Mouse (Mus musculus): ENCODE measurements around the gene Krt23. TPM values are rescaled to one million over a fixed set of nuclear protein-coding genes. Genes with fewer than 3 reads are reported as not detected.

Gene Krt23
- 0.35 TPM for polyA plus RNA-seq (2014; fragmentation: Illumina TruSeq; extraction: RNeasy Lipid Tissue Mini Kit (QIAGEN cat#74804); ENCODE audit: low read depth, low replicate concordance)

DNA sequence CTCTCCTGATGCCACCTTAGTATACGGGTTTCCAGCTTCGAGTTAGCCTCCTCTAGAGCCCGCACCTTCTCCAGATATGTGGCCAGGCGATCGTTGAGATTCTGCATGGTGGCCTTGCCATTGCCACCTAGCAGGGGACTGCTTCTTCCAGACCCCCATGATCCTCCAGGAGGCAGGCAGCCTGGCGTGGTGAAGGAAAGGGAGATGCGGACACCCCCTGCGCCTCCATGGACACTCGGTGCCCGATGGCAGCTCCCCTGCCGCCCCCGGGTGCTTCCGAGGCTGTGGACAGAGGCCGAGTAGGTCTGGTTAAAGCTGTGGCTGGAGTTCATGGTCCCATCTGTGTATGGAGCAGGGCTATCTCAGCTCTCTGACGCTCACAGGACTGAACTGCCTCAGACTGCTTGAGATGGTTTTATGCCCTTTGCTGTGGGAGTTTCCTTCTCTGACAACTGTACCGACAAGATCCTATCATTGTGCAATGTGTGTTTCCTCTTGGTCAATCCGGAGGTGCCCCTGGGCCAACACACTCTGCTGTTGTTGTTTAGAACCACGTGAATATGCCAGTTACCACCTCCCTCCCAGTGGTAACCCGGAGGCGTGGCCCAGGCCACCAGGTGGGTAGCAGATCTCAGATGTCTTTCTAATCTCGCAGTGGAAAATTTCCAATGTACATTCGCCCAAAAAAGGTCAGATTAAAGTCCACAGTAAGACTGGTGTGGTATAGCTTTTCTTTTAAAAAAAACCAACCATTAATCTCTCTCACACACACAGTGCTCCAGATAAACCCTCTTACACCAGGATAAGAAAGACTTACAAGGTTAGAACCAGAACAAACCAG lies at the start of gene Krt23:
TSS of gene Krt23 (minus strand) at position 405 of the 841 bp plus-strand sequence.

DNA sequence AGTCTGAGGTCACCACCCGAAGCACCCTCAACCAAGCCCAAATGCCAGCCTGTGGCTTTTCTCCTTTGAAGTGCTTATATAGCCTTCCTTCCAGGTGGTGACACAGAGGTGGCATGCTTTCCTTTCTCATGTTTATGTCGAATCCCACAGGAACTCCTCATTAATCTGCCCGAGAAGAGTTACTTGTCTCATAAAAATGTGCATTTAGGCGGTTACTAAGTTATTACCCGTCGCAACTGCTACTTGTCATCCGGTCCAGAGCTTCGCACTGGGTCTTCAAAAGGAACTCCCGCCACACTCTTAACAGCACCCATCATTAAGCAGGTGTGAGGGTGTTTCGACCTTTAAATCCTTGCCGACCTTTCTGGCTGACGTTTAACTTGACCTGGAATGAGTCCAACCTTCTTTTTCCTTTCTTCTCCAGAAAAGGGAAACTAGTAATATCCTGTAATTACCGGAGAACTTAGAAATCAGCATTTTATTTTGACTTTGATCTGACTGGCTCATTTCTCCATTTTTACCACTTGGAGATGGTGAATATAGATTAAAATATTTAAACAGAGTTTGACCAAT lies 28.4 kb upstream of the Krt23 start, which contains the start of gene Krt39:
TSS of gene Krt39 (minus strand) at position 51 of the 573 bp plus-strand sequence.

DNA sequence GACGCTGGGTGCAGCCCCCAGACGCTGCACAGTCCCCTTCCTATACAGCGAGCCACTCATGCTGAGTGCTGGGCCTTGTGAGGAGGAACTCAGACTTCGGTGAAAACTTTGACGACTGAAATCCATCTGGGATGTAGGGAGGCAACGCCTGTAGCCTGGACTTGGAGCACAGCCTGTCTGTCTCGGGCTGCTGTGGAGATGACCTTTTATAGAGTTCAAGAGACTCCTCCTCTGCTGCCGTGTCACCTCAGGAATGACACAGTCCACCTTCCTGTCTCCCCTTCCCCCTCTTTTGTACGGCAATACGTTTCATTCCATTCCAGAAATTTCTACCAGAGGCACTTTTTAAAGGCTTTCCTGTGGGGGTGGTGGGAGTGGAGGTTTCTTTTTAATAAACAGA lies 55.0 kb downstream of the Krt23 start, which contains the start of gene Krt20:
TSS of gene Krt20 (minus strand) at position 179 of the 400 bp plus-strand sequence.

Other genes starting within 250 kb of the Krt23 start
- gene Krt222, start 249.1 kb downstream of the Krt23 start, polyA plus RNA-seq (2014; fragmentation: Illumina TruSeq; extraction: RNeasy Lipid Tissue Mini Kit (QIAGEN cat#74804); ENCODE audit: low read depth, low replicate concordance) = 0.32 TPM
- gene Krt24, start 207.9 kb downstream of the Krt23 start, polyA plus RNA-seq (2014; fragmentation: Illumina TruSeq; extraction: RNeasy Lipid Tissue Mini Kit (QIAGEN cat#74804); ENCODE audit: low read depth, low replicate concordance) = not detected
- not detected for gene Krt25, start 170.2 kb downstream of the Krt23 start, polyA plus RNA-seq (2014; fragmentation: Illumina TruSeq; extraction: RNeasy Lipid Tissue Mini Kit (QIAGEN cat#74804); ENCODE audit: low read depth, low replicate concordance)
- gene Krt26, start 155.2 kb downstream of the Krt23 start, polyA plus RNA-seq (2014; fragmentation: Illumina TruSeq; extraction: RNeasy Lipid Tissue Mini Kit (QIAGEN cat#74804); ENCODE audit: low read depth, low replicate concordance) = 0.25 TPM
- not detected for gene Krt27, start 142.0 kb downstream of the Krt23 start, polyA plus RNA-seq (2014; fragmentation: Illumina TruSeq; extraction: RNeasy Lipid Tissue Mini Kit (QIAGEN cat#74804); ENCODE audit: low read depth, low replicate concordance)
- not detected for gene Krt28, start 118.2 kb downstream of the Krt23 start, polyA plus RNA-seq (2014; fragmentation: Illumina TruSeq; extraction: RNeasy Lipid Tissue Mini Kit (QIAGEN cat#74804); ENCODE audit: low read depth, low replicate concordance)
- gene Krt10, start 103.8 kb downstream of the Krt23 start, polyA plus RNA-seq (2014; fragmentation: Illumina TruSeq; extraction: RNeasy Lipid Tissue Mini Kit (QIAGEN cat#74804); ENCODE audit: low read depth, low replicate concordance) = 9.5 TPM
- gene Krt12, start 70.9 kb downstream of the Krt23 start, polyA plus RNA-seq (2014; fragmentation: Illumina TruSeq; extraction: RNeasy Lipid Tissue Mini Kit (QIAGEN cat#74804); ENCODE audit: low read depth, low replicate concordance) = not detected
- 0.31 TPM for gene Krt20, start 55.0 kb downstream of the Krt23 start, polyA plus RNA-seq (2014; fragmentation: Illumina TruSeq; extraction: RNeasy Lipid Tissue Mini Kit (QIAGEN cat#74804); ENCODE audit: low read depth, low replicate concordance)
- not detected for gene Krt39, start 28.2 kb upstream of the Krt23 start, polyA plus RNA-seq (2014; fragmentation: Illumina TruSeq; extraction: RNeasy Lipid Tissue Mini Kit (QIAGEN cat#74804); ENCODE audit: low read depth, low replicate concordance)
- gene Krt40, start 50.0 kb upstream of the Krt23 start, polyA plus RNA-seq (2014; fragmentation: Illumina TruSeq; extraction: RNeasy Lipid Tissue Mini Kit (QIAGEN cat#74804); ENCODE audit: low read depth, low replicate concordance) = not detected
- not detected for gene Krtap3-3, start 57.7 kb upstream of the Krt23 start, polyA plus RNA-seq (2014; fragmentation: Illumina TruSeq; extraction: RNeasy Lipid Tissue Mini Kit (QIAGEN cat#74804); ENCODE audit: low read depth, low replicate concordance)
- not detected for gene Krtap3-2, start 63.7 kb upstream of the Krt23 start, polyA plus RNA-seq (2014; fragmentation: Illumina TruSeq; extraction: RNeasy Lipid Tissue Mini Kit (QIAGEN cat#74804); ENCODE audit: low read depth, low replicate concordance)
- gene Gm11939, start 66.3 kb upstream of the Krt23 start, polyA plus RNA-seq (2014; fragmentation: Illumina TruSeq; extraction: RNeasy Lipid Tissue Mini Kit (QIAGEN cat#74804); ENCODE audit: low read depth, low replicate concordance) = not detected
- gene Krtap3-1, start 73.5 kb upstream of the Krt23 start, polyA plus RNA-seq (2014; fragmentation: Illumina TruSeq; extraction: RNeasy Lipid Tissue Mini Kit (QIAGEN cat#74804); ENCODE audit: low read depth, low replicate concordance) = not detected
- not detected for gene Krtap1-5, start 87.9 kb upstream of the Krt23 start, polyA plus RNA-seq (2014; fragmentation: Illumina TruSeq; extraction: RNeasy Lipid Tissue Mini Kit (QIAGEN cat#74804); ENCODE audit: low read depth, low replicate concordance)
- gene Krtap1-4, start 90.5 kb upstream of the Krt23 start, polyA plus RNA-seq (2014; fragmentation: Illumina TruSeq; extraction: RNeasy Lipid Tissue Mini Kit (QIAGEN cat#74804); ENCODE audit: low read depth, low replicate concordance) = not detected
- not detected for gene Krtap1-3, start 98.2 kb upstream of the Krt23 start, polyA plus RNA-seq (2014; fragmentation: Illumina TruSeq; extraction: RNeasy Lipid Tissue Mini Kit (QIAGEN cat#74804); ENCODE audit: low read depth, low replicate concordance)
- gene Krtap9-3, start 105.0 kb upstream of the Krt23 start, polyA plus RNA-seq (2014; fragmentation: Illumina TruSeq; extraction: RNeasy Lipid Tissue Mini Kit (QIAGEN cat#74804); ENCODE audit: low read depth, low replicate concordance) = not detected
- gene Gm11938, start 110.2 kb upstream of the Krt23 start, polyA plus RNA-seq (2014; fragmentation: Illumina TruSeq; extraction: RNeasy Lipid Tissue Mini Kit (QIAGEN cat#74804); ENCODE audit: low read depth, low replicate concordance) = not detected
- gene Gm11937, start 117.1 kb upstream of the Krt23 start, polyA plus RNA-seq (2014; fragmentation: Illumina TruSeq; extraction: RNeasy Lipid Tissue Mini Kit (QIAGEN cat#74804); ENCODE audit: low read depth, low replicate concordance) = not detected
- not detected for gene Krtap2-4, start 121.7 kb upstream of the Krt23 start, polyA plus RNA-seq (2014; fragmentation: Illumina TruSeq; extraction: RNeasy Lipid Tissue Mini Kit (QIAGEN cat#74804); ENCODE audit: low read depth, low replicate concordance)
- gene Gm11562, start 127.3 kb upstream of the Krt23 start, polyA plus RNA-seq (2014; fragmentation: Illumina TruSeq; extraction: RNeasy Lipid Tissue Mini Kit (QIAGEN cat#74804); ENCODE audit: low read depth, low replicate concordance) = not detected
- not detected for gene Krtap4-1, start 135.1 kb upstream of the Krt23 start, polyA plus RNA-seq (2014; fragmentation: Illumina TruSeq; extraction: RNeasy Lipid Tissue Mini Kit (QIAGEN cat#74804); ENCODE audit: low read depth, low replicate concordance)
- gene Krtap4-2, start 141.9 kb upstream of the Krt23 start, polyA plus RNA-seq (2014; fragmentation: Illumina TruSeq; extraction: RNeasy Lipid Tissue Mini Kit (QIAGEN cat#74804); ENCODE audit: low read depth, low replicate concordance) = not detected
- not detected for gene Krtap4-7, start 151.0 kb upstream of the Krt23 start, polyA plus RNA-seq (2014; fragmentation: Illumina TruSeq; extraction: RNeasy Lipid Tissue Mini Kit (QIAGEN cat#74804); ENCODE audit: low read depth, low replicate concordance)
- not detected for gene Gm11555, start 157.1 kb upstream of the Krt23 start, polyA plus RNA-seq (2014; fragmentation: Illumina TruSeq; extraction: RNeasy Lipid Tissue Mini Kit (QIAGEN cat#74804); ENCODE audit: low read depth, low replicate concordance)
- not detected for gene Gm11563, start 165.8 kb upstream of the Krt23 start, polyA plus RNA-seq (2014; fragmentation: Illumina TruSeq; extraction: RNeasy Lipid Tissue Mini Kit (QIAGEN cat#74804); ENCODE audit: low read depth, low replicate concordance)
- gene Krtap4-6, start 172.8 kb upstream of the Krt23 start, polyA plus RNA-seq (2014; fragmentation: Illumina TruSeq; extraction: RNeasy Lipid Tissue Mini Kit (QIAGEN cat#74804); ENCODE audit: low read depth, low replicate concordance) = not detected
- not detected for gene Gm14190, start 197.6 kb upstream of the Krt23 start, polyA plus RNA-seq (2014; fragmentation: Illumina TruSeq; extraction: RNeasy Lipid Tissue Mini Kit (QIAGEN cat#74804); ENCODE audit: low read depth, low replicate concordance)
- not detected for gene Gm14180, start 241.2 kb upstream of the Krt23 start, polyA plus RNA-seq (2014; fragmentation: Illumina TruSeq; extraction: RNeasy Lipid Tissue Mini Kit (QIAGEN cat#74804); ENCODE audit: low read depth, low replicate concordance)

Data from testis, adult 10 weeks (tissue).